Mouse (Mus musculus): ENCODE results near the gene Dgkq. TPM values are rescaled to one million over a fixed set of nuclear protein-coding genes. Genes with fewer than 3 reads are reported as not detected.
A peak's percentile ranks its signal among the peaks of the same experiment; 100 is the strongest.

The Dgkq gene
- polyA plus RNA-seq, 1 experiment from 2014 or later: 2.7 TPM

DNA sequence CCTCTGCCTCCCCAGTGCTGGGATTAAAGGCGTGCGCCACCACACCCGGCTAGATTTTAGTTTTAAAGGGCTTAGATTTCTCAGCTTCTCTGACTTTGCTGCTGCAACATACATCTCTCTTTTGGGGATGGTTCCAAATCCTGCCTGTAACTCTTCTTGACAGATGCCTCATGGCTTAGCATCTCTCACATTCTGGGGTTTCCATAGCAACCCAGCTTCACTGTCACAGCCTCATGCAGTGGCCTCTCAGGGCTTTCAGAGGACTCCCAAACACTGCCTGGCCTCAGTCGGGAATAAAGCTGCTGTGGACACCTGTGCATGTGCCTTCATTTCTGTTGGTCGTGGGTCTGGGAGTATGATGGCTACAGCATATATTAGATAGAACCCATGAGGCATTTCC lies 19.6 kb upstream of the Dgkq start:
- H3K4me2 ChIP-seq: no peak overlapping the region
- H3K27ac ChIP-seq (replicated peaks): no peak overlapping the region
- H3K9ac ChIP-seq: no peak overlapping the region
- H3K9me3 ChIP-seq (replicated peaks): no peaks in the 10 kb centered on the region
- H3K36me3 ChIP-seq (replicated peaks): no peaks in the 10 kb centered on the region
- ATAC-seq (ENCODE audit: insufficient read depth): no peak
- H3K4me3 ChIP-seq (replicated peaks): no peak overlapping the region
- WGBS (ENCODE audit: insufficient replicate concordance): 71% methylated on average over 5 of the region's 5 CpGs
- no peaks in the 10 kb centered on the region for H3K27me3 ChIP-seq
- peaks cover 26% of the 10 kb centered on the region for H3K4me1 ChIP-seq (replicated peaks)

GRCm38 (mm10) chr5:108680871-108681270 lies 11.4 kb upstream of the Dgkq start:
- no peak overlapping the region for H3K9ac ChIP-seq
- WGBS (ENCODE audit: insufficient replicate concordance): 80% methylated on average over 6 of the region's 6 CpGs
- no peaks in the 10 kb centered on the region for H3K9me3 ChIP-seq (replicated peaks)
- H3K4me2 ChIP-seq: no peak overlapping the region
- peaks cover 39% of the 10 kb centered on the region for H3K4me1 ChIP-seq (replicated peaks)
- H3K27me3 ChIP-seq: no peaks in the 10 kb centered on the region
- H3K27ac ChIP-seq (replicated peaks): no peak overlapping the region
- H3K4me3 ChIP-seq (replicated peaks): no peak overlapping the region
- ATAC-seq (ENCODE audit: insufficient read depth): no peak
- no peaks in the 10 kb centered on the region for H3K36me3 ChIP-seq (replicated peaks)

DNA sequence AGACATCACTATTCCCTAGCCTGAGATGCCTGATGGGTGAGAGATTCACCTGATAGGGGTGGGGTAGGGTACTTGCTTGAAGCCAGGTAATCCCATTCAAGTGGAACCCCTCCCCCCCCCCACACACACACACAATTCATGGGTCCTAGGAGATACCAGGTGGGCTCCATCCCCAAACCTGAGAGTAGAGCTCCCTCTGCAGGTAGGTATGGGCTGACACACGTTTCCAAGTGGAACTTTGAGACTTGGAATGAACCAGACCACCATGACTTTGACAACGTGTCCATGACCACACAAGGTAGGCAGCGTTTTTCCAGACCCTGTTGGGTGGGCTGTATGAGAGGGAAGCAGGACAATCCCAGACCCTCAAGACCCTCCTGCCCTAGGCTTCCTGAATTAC lies 10.4 kb upstream of the Dgkq start:
- no peaks in the 10 kb centered on the region for H3K36me3 ChIP-seq (replicated peaks)
- H3K9me3 ChIP-seq (replicated peaks): no peaks in the 10 kb centered on the region
- no peak for ATAC-seq (ENCODE audit: insufficient read depth)
- H3K27ac ChIP-seq (replicated peaks): no peak overlapping the region
- H3K9ac ChIP-seq: no peak overlapping the region
- WGBS (ENCODE audit: insufficient replicate concordance): 33% methylated on average over 3 of the region's 3 CpGs
- no peaks in the 10 kb centered on the region for H3K27me3 ChIP-seq
- H3K4me2 ChIP-seq: no peak overlapping the region
- H3K4me3 ChIP-seq (replicated peaks): no peak overlapping the region
- H3K4me1 ChIP-seq (replicated peaks): peaks cover 49% of the 10 kb centered on the region

DNA sequence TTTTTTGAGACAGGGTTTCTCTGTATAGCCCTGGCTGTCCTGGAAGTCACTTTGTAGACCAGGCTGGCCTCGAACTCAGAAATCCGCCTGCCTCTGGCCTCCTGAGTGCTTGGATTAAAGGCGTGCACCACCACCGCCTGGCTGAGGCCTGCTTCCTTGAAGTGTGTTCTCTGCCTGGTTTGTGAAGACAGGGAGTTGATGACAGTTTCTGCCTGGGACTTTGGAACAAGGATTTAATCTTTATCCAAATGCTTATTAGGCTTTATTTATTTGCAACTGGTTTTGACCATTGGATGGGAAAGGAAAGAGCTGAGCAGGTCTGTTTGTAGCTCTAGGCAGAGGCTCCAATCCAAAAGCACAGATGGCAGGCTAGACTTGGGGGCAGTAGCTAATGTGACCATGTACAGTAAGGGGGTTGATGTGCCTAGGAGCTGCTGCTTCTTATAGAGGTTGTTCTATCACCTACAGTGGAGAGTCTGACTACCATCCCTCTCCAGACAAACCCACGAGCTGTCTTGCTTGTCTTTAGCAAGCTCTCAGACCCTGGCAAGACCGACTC lies 8.9 kb upstream of the Dgkq start:
- H3K27me3 ChIP-seq: no peaks in the 10 kb centered on the region
- H3K9me3 ChIP-seq (replicated peaks): no peaks in the 10 kb centered on the region
- 64% methylated on average over 6 of the region's 6 CpGs for WGBS (ENCODE audit: insufficient replicate concordance)
- peaks cover 64% of the 10 kb centered on the region for H3K4me1 ChIP-seq (replicated peaks)
- peak overlapping the region; percentile 92 for H3K27ac ChIP-seq (replicated peaks)
- H3K4me2 ChIP-seq: no peak overlapping the region
- no peak overlapping the region for H3K4me3 ChIP-seq (replicated peaks)
- peaks cover 5% of the 10 kb centered on the region for H3K36me3 ChIP-seq (replicated peaks)
- ATAC-seq (ENCODE audit: insufficient read depth): no peak
- H3K9ac ChIP-seq: no peak overlapping the region

GRCm38 (mm10) chr5:108677605-108678295 lies 8.3 kb upstream of the Dgkq start:
- peak overlapping the region; percentile 73 for H3K4me2 ChIP-seq
- no peaks in the 10 kb centered on the region for H3K9me3 ChIP-seq (replicated peaks)
- peak overlapping the region; percentile 58 for H3K9ac ChIP-seq
- H3K4me1 ChIP-seq (replicated peaks): peaks cover 70% of the 10 kb centered on the region
- no peaks in the 10 kb centered on the region for H3K27me3 ChIP-seq
- WGBS (ENCODE audit: insufficient replicate concordance): 11% methylated on average over 25 of the region's 25 CpGs
- peaks cover 12% of the 10 kb centered on the region for H3K36me3 ChIP-seq (replicated peaks)
- peak overlapping the region; percentile 56 for H3K4me3 ChIP-seq (replicated peaks)
- ATAC-seq (ENCODE audit: insufficient read depth): peak; percentile 40
- peak overlapping the region; percentile 92 for H3K27ac ChIP-seq (replicated peaks)

DNA sequence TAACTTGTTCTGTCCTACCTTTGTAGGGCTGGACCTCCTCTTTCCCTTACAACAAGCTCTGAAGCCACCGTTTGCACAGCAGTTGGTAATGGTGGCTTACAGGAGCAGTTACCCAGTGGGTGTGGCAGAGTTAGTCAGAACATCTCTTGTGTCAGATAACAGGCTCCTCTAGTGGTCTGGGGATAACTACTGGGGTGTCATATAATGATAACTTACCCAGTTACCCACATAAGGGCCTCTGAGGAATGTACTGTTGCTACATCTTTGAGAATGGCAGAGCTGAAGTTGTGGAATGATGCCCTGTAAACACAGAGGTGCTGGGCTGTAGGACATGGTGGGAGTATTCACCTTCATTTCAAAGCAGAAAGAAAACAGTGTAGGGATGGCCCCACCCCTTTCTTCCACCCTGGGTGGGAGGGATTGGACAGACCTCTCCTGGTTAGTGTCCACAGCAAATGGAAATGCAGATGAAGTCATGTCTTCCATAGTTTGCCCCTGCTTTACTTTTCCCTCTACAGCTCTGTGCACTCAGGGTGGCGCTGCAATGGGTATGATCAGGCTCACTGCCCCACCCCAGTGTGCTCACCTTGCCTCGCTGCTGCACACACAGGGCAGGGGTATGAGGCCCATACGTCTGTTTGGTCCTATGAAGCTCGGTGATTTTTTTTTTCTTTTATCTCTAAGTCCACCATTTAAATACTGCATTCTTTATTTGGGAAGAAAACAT lies 7.5 kb upstream of the Dgkq start:
- Histone ChIP-seq H3K9me3 (replicated peaks) (no peaks in the 10 kb centered on the region), H3K4me2 (peak overlapping the region; percentile 73), H3K4me3 (replicated peaks) (peak overlapping the region; percentile 56), H3K27ac (replicated peaks) (peak overlapping the region; percentile 92), H3K36me3 (replicated peaks) (peaks cover 20% of the 10 kb centered on the region), H3K9ac (peak overlapping the region; percentile 58), H3K4me1 (replicated peaks) (peaks cover 78% of the 10 kb centered on the region), H3K27me3 (no peaks in the 10 kb centered on the region)
- 8% methylated on average over 5 of the region's 5 CpGs for WGBS (ENCODE audit: insufficient replicate concordance)
- ATAC-seq (ENCODE audit: insufficient read depth): peak; percentile 77

- peak within 1 kb of the TSS; percentile 56 for H3K4me3 ChIP-seq (replicated peaks)
- H3K9ac ChIP-seq: peak within 1 kb of the TSS; percentile 66
- no peaks in the 10 kb centered on the region for H3K27me3 ChIP-seq
- H3K4me2 ChIP-seq: peak within 1 kb of the TSS; percentile 73
- WGBS (ENCODE audit: insufficient replicate concordance): 18% methylated on average over 9 of the region's 9 CpGs
- ATAC-seq (ENCODE audit: insufficient read depth): peak; percentile 45
- peaks cover 35% of the 10 kb centered on the region for H3K36me3 ChIP-seq (replicated peaks)
- peaks cover 94% of the 10 kb centered on the region for H3K4me1 ChIP-seq (replicated peaks)
- H3K27ac ChIP-seq (replicated peaks): peak within 1 kb of the TSS; percentile 92
- no peaks in the 10 kb centered on the region for H3K9me3 ChIP-seq (replicated peaks)
Measured at GRCm38 (mm10) chr5:108675251-108675816, 5.9 kb upstream of the Dgkq start, which contains the start of gene Slc26a1. TSS of gene Slc26a1 (minus strand) at chr5:108675569.

DNA sequence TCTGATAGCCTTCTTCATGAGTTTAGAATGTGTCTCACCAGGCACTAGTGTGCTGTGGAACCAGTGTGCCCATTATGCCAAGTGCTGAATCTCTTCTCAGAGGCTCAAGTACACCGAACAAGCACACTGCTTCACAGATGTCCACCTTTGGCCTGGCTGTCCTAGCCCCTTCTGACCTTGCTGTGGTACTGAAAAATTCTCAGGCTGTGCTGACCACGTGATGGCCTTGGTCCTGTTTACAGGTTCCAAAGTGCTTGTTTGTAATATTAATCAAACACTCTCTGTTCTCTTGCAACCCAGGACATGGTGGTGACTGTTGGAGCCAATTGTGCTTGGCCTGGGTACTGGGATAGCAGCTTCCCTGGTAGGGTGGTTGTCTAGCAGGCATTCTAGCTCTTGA lies 5.2 kb upstream of the Dgkq start:
- peak; percentile 14 for ATAC-seq (ENCODE audit: insufficient read depth)
- Histone ChIP-seq H3K9ac (peak overlapping the region; percentile 66), H3K27ac (replicated peaks) (peak overlapping the region; percentile 92), H3K9me3 (replicated peaks) (no peaks in the 10 kb centered on the region), H3K4me3 (replicated peaks) (peak overlapping the region; percentile 56), H3K36me3 (replicated peaks) (peaks cover 35% of the 10 kb centered on the region), H3K27me3 (no peaks in the 10 kb centered on the region), H3K4me2 (peak overlapping the region; percentile 73), H3K4me1 (replicated peaks) (peaks cover 98% of the 10 kb centered on the region)
- WGBS (ENCODE audit: insufficient replicate concordance): 41% methylated on average over 2 of the region's 2 CpGs

- WGBS (ENCODE audit: insufficient replicate concordance): 87% methylated on average over 12 of the region's 12 CpGs
- Histone ChIP-seq H3K9ac (no peak overlapping the region), H3K4me1 (replicated peaks) (peaks cover 86% of the 10 kb centered on the region)
Measured at GRCm38 (mm10) chr5:108671757-108672156, 2.3 kb upstream of the Dgkq start.

GRCm38 (mm10) chr5:108670785-108671184 lies 1.3 kb upstream of the Dgkq start:
- 0 out of 2 replicates have a peak overlapping the region, but pooled peaks have one; percentile 88 for H3K4me2 ChIP-seq
- no peak overlapping the region for H3K4me3 ChIP-seq (replicated peaks)
- peaks cover 35% of the 10 kb centered on the region for H3K36me3 ChIP-seq (replicated peaks)
- no peaks in the 10 kb centered on the region for H3K9me3 ChIP-seq (replicated peaks)
- H3K27ac ChIP-seq (replicated peaks): peak overlapping the region; percentile 90; the same call in 1 of the 2 replicates
- H3K27me3 ChIP-seq: no peaks in the 10 kb centered on the region
- ATAC-seq (ENCODE audit: insufficient read depth): no peak
- peaks cover 76% of the 10 kb centered on the region for H3K4me1 ChIP-seq (replicated peaks)
- no peak overlapping the region for H3K9ac ChIP-seq

More at GRCm38 (mm10) chr5:108671757-108672156, 2.3 kb upstream of the Dgkq start:
- Histone ChIP-seq H3K27ac (replicated peaks) (peak overlapping the region; percentile 92; the same call in 1 of the 2 replicates), H3K9me3 (replicated peaks) (no peaks in the 10 kb centered on the region), H3K4me2 (no peak overlapping the region), H3K27me3 (no peaks in the 10 kb centered on the region), H3K4me3 (replicated peaks) (no peak overlapping the region), H3K36me3 (replicated peaks) (peaks cover 35% of the 10 kb centered on the region)
- ATAC-seq (ENCODE audit: insufficient read depth): no peak

- Histone ChIP-seq H3K4me3 (replicated peaks) (peak overlapping the region; percentile 68), H3K27me3 (peaks cover 2% of the 10 kb centered on the region; the same call in 1 of the 2 replicates), H3K9ac (peak overlapping the region; percentile 74; the same call in 1 of the 2 replicates), H3K4me1 (replicated peaks) (peaks cover 68% of the 10 kb centered on the region), H3K9me3 (replicated peaks) (no peaks in the 10 kb centered on the region), H3K27ac (replicated peaks) (peak overlapping the region; percentile 90), H3K36me3 (replicated peaks) (peaks cover 35% of the 10 kb centered on the region), H3K4me2 (peak overlapping the region; percentile 88)
- 62% methylated on average over 9 of the region's 9 CpGs for WGBS (ENCODE audit: insufficient replicate concordance)
- ATAC-seq (ENCODE audit: insufficient read depth): no peak
Measured at GRCm38 (mm10) chr5:108669986-108670385, 514 bp upstream of the Dgkq start.

Data from liver, embryonic 15.5 days (tissue).